Mouse (Mus musculus) cerebellum, postnatal 4 days (tissue): ENCODE data around the gene Plcb2.

Experiments used
- DNase-seq, 2 experiments: peaks; one replicate each; pipeline ENCODE4 v3.0.0; 2022; ENCODE audit warnings: low spot score in 2 of 2, mixed read lengths in 1 of 2

The Plcb2 gene

DNA sequence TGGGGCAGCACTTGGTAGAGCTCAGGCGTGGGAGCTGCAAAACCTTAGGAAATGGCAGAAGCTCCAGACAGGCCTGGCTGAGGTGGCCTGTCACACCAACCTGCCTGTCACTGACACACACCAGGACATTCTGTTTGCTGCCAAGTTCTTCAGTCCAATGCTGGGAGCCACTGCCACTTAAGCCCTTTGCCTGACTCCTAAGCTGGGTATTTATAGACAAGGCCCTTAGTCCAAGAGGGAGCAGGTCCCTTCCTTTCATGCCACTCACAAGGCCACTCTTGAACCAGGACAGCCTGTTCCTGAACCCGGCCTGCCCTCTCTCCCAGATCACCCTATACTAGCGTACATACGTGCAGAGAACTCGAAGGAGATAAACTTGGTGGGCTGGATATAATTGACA is 11.6 kb downstream of the Plcb2 start:
- DNase-seq: no peak

DNA sequence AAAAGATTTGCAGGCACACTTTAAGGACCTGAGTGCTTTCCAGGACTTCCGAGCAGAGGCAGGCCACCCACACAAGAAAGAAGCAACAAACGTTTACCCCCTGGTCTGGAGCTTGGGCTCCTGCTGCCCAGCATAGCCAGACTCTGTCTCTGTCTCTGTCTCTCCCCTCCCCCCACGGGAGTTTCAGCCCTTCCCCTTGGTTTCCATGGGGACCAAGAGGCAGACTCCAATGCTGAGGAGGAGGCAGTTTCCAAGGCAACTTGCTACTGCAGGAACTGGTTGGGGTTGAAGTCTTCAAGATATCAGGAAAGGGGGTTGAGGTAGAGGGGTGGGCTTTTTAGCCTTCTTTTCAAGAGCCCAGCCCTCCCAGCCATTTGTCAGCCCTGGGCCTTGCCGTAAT is 14.0 kb downstream of the Plcb2 start:
- no peak for DNase-seq

DNA sequence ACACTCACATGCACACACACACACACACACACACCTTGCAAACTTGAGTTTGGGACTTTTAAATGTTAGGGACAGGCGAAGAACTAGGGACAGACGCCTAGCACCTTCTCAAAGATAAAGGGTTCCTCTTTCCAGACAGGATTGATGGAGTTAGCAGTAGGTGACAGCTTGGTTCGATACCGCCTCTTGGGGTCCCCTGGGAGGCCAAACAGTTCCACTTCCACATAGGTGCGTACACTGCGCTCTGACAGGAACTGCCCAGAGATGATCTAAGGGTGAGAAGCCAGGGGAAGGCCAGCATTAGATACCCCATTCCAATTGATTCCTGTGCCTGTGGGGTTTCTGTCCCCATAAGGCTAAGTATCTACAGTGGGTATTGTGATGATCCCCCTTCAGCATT is 14.6 kb downstream of the Plcb2 start:
- no peak for DNase-seq

- peak in 1 of 2 experiments; percentile 48 for DNase-seq
Measured at GRCm38 (mm10) chr2:118711038-118711494, 17.2 kb downstream of the Plcb2 start.

DNA sequence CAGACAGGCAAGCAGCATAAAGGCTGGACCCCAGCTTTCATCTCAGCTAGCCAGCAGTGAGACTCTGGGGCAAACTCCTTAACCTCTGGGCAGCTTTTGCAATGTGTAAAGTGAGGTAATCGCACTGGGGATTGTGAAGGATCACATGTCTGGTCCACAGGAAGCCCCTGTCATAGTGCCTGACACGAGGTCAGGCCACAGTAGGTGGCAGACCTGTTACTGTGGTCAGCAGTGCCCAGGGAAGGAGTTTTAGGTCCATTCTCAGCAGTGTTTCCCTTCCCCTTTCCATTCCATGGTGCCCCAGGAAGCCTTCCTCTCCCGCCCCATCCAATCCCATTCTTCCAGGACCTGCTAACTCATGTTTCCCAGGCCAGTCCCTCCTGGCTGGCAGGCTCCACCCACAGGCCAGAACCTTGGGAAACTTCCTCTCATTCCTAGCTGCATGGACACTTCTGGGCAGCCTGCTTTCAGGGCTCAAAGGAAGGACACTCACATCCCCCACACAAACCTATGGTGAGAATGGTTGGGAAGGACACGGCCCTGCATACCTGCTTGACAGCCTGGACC is 18.5 kb downstream of the Plcb2 start:
- no peak for DNase-seq

- no peak for DNase-seq
Measured at GRCm38 (mm10) chr2:118708472-118708871, 19.8 kb downstream of the Plcb2 start.

GRCm38 (mm10) chr2:118706436-118706835 is 21.8 kb downstream of the Plcb2 start:
- no peak for DNase-seq

DNA sequence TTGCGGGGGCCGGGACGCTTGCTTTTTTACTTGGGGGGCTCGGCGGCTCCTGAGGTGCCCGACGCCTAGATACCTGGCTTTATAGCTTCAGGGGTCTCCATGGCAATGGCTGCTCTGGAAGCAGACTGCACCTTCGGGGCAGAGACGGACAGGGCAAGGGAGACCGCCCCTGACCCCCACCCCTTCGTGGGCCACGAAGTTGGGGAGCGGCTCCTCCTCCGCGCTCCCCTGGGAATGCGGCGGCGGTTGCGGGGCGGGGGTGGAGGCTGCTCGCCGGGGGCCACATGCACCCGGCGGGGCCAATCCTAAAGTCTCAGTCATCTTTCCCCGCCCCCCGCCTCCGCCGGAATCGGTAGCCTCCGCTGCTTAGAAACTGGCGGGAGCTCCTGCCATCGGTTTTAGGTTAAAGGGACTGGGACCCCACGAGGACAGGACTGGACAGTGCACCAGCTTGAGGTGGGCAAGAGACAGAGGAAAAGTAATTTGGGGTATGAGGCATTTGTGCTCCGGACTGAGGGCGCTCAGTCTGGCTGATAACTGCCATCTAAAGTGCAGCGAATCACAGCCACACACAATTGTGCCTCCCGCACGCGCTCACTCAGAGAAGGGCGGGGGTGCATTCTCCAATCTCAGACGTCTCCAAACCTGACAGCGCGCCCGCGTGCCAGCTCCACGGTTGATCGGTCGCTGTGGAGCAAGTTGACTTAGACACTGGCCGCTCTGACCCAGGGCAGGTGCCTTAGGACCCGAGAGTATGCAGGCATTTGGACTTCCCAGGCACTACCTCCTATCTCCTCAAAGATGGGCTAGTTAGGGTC is 24.1 kb downstream of the Plcb2 start, which contains the start of gene Ankrd63:
Ankrd63 (minus strand) TSS at position 51 of the 818 bp plus-strand sequence.
- no peak for DNase-seq

DNA sequence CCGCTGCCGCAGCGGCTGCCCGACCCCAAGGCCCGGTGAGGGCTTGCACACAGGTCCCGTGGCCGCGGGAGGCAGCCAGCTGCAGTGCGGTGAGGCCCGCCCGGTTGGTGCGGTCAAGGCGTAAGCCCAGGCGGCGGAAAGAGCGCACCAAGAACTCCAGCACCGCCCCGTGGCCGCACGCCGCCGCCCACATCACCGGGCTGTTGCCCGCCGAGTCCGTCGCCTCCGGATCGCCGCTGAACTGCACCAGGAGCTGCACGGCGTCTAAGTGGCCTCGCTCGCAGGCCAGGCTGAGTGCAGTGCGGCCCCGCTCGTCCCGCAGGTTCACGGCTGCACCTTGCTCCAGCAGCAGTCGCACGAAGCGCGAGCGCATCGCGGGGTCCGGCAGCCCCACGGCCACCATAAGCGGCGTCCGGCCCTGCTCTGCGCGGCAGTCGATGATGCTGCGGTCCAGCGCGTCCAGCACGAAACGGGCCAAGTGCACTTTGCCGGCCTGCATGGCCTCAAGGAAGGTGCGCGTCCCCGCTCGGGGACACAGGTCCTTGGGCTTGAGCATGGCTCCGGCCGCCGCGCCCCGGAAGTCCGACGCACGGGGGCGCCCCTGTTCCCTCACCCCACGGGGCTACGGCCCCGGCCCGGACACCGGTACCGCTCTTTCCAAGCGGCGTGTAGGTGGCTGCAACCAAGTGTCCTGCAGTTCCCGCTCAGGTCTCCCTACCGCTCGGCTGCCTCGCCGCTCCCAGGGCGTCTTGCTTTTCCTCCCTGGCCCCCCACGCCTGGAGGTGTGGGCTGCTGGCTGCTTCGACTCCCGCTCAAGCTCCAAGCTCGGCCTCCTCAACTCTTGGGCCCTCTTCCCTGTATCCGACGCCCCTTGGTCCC is 25.1 kb downstream of the Plcb2 start:
- DNase-seq: no peak

DNA sequence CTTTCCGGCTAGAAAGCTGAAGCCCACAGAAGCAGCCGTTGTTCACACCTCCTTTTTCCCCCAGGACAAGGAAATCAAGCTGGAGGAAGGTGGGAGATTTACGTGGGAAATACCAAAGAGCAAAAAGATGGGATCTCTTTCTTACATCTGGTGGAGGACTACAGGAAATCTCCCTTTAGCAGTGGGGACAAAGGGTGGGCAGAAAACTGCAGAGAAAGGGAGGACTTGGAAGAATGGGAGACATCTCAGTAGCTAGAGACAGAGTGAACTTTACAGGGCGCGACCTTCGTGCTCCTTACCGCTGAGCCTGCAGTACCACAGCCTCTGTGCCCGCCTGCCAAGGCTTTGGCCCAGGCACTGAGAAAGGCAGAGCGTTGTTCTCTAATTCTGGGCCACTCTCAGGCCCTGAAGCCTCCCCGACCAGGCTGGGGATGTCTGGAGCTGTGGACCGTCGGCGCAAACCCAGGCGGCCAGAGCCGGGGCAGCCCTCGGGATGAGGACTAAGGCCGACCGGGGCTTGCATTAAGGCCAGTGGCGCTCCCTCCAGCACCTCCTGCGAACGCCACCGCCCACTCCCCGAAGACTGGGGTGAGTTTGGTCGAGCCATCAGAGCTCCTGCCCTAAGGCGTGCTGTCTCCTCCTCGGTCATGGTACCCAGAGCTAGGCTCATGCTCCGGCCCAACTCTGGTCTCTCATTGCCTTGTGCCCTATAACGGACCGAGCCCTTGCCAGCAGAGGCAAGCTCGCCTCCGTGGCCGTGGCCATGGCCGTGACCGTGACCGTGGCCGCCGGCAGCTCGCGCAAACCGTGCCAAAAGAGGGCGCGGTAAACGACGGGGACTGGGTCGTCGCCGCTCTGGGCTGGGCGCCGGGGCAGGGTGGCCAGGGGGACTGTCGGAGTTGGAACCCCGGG is 26.0 kb downstream of the Plcb2 start:
- no peak for DNase-seq

- no peak for DNase-seq
Measured at GRCm38 (mm10) chr2:118701161-118701560, 27.1 kb downstream of the Plcb2 start.

GRCm38 (mm10) chr2:118700179-118701062 is 27.8 kb downstream of the Plcb2 start:
- DNase-seq: peak; percentile 63 to 82

DNA sequence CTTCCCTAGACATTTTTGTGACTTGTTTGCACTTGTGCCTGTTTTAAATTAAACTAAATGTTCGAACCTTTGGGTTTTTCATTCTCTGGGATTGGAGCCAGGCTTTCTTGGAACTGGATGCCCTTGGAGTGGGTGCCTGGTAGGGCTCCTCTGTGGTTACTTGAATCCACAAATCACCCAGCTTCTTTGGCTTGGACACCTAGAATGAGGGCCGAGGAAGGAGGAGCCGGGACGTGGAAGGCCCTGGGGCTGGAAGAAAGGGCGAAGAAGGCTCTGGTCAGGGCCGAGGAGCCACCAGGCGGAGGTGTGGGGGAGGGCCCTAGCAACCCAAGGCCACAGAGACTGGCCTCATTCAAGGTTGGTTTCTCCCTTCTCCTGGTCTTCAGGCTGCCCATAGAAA is 30.3 kb downstream of the Plcb2 start:
- no peak for DNase-seq

GRCm38 (mm10) chr2:118697311-118697877 is 30.8 kb downstream of the Plcb2 start:
- DNase-seq: no peak

DNA sequence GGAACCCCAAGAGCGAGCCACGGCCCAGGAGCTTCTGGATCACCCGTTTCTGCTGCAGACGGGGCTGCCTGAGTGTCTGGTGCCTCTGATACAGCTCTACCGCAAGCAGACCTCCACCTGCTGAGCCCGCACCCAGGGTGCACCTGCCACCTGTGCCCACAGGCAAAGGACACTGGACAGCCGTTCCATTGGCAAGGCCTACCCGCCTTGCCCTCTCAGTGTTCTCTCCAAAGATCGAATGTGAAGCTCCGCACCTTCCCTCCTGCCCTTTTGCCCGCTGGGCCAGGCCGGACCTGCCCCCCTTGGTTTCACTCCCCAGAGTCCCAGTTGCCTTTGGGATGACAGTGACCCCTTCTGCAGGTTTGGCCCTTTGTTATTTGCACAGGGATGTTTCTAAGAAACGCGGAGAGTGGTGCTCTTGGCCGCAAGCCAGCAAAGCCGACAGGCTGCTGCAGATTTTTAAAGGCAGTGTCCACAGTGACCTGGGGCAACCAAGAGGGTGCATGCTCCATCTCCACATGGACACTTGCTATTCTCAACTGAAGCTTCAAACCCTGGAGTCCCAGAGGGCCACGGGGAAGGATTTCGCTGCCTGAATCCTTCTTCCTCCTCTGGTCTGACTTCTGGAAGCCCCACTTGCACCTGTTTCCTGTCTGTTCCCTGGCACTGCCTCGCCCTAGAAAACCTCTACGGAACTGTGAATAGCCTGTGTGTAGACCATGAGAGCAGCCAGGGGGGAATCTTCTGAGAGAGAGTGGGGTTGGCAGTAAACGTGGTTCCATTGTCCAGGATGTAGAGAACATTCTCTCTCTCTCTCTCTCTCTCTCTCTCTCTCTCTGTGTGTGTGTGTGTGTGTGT is 31.6 kb downstream of the Plcb2 start:
- no peak for DNase-seq

GRCm38 (mm10) chr2:118695677-118696232 is 32.5 kb downstream of the Plcb2 start:
- DNase-seq: no peak

DNA sequence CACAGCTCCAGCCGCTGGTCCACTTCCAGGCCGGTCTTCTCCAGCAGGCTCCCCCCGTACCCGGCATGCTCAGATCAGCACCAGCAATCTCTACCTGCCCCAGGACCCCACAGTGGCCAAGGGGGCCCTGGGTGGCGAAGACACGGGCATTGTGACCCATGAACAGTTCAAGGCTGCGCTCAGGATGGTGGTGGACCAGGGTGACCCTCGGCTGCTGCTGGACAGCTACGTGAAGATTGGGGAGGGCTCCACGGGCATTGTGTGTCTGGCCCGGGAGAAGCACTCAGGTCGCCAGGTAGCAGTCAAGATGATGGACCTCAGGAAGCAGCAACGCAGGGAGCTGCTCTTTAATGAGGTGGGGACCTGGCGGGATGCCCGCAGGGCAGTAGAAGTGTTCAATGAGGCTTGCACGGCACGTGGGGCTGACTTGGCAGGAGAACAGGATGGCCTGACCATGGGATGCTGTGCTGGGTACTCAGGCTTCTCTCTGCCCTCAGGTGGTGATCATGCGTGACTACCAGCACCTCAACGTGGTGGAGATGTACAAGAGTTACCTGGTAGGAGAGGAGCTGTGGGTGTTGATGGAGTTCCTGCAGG is 34.8 kb downstream of the Plcb2 start:
- DNase-seq: no peak

DNA sequence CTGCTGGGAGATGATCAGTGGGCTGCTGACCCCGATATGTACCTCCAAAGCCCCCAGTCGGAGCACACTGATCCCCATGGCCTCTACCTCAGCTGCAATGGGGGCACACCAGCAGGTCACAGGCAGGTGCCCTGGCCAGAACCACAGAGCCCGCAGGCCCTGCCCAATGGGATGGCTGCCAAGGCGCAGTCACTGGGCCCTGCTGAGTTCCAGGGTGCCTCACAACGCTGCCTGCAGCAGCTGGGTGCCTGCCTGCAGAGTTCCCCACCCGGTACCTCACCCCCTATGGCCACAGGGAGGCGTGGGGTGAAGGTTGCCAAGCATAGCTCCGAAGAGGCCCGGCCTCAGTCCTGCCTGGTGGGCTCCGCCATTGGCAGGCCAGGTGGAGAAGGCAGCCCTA is 38.4 kb downstream of the Plcb2 start:
- DNase-seq: no peak
